Mouse (Mus musculus): ENCODE results near the gene Celf5.
A peak's percentile ranks its signal among the peaks of the same experiment; 100 is the strongest.

Celf5 gene

DNA sequence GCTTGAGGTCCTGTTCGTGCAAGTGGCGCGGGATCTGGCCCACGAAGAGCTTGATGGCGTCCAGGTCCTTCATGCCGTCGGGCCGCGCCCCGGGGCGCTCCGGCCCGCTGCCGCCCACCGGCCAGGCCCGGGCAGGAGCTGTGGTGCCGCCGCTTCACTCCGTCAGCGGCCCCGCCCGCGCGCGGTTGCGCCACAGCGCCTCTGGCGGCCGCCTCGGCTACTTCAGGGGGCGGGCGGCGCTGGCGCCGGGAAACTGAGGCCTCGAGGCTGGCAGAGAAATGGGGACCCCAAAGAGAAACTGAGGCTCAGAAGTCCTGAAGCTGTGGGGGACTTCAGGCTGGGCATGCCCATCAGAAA, at the start of gene Celf5:
Gene Celf5, minus strand, starts transcription at position 177 of the 357 bp plus-strand sequence.
- peak; percentile 52 for DNase-seq (ENCODE audit: low read depth, low spot score)

DNA sequence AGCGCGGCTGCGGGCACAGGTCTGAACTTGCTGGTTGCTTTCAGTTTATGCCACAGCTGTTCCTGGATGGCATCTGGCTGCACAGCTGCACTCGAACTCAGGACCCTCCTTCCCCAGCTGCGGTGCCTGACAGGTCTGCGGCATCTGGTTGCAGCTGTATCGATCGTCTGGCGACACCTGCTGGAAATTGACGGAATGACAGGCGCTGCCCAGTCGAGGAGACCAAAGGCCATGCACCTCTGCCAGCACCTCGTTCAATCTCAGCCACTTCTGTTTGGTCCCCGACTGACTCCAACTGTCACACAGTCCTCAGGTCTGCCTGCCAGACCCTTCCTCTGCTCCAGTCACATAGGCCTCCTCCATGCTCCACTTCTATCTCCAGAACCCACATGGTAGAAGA, 44.3 kb upstream of the Celf5 start:
- DNase-seq (ENCODE audit: low read depth, low spot score) = peak; percentile 76

DNA sequence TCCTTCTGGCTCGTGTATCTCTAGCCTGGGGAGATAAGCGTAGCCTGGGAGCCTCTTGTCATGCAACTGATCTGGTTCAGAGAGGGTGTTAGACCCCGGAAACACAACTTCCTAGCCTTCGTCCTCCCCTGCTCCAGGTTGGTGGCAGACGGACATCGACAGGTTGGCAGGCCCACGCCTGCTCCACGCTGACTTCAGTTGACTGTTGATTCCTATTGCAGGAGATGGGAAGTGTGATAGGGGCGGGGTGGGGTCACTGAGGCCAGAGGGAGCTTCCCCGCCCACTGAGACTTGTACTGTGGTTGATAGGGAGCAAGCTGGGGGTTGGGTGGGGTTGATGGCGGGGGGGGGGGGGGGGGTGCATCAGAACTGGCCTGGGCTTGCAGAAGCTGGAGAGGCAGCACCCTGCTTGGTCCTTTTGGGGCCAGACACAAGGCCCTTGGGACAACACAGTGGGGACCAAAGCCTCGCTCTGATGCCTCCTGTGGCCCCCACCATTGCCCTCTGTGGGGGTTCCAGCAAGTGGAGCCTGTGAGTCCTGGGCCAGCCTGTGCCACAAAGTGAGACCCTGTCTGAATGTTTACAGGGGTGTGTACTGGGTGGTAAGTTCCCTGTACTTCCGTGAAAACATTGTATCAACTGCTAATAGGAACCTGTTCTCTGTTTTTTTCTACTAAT, 42.6 kb upstream of the Celf5 start:
- DNase-seq (ENCODE audit: low read depth, low spot score) = no peak

DNA sequence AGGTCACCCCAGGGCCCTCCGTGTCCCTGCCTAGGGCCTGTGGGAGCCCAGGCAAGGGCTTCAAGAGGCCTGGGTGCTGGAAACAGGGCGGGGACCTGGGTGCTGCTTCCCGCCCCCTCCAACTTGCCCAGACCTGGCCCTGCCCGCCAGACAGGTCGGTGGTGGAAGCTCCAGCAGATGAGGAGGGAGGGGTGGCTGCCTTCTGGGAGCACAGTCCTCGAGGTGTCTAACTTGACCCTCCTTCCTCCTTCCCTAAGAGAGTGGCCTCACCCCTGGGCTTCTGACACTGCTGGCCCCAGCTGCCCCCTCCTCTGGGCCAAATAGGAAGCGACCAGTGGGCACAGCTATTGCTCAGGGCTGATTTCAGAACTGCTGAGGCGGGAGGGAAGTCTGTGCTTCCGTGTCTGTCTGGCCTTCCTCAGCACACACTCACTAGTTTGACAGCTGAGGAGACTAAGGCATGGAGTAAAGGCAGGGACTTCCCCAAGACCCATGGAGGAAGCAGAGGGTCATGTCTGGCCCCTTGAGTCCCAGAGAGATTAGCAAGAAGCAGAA, 41.6 kb upstream of the Celf5 start, which contains the start of gene Gna15:
Gene Gna15, minus strand, starts transcription at position 175 of the 555 bp plus-strand sequence.
- no peak for DNase-seq (ENCODE audit: low read depth, low spot score)

DNA sequence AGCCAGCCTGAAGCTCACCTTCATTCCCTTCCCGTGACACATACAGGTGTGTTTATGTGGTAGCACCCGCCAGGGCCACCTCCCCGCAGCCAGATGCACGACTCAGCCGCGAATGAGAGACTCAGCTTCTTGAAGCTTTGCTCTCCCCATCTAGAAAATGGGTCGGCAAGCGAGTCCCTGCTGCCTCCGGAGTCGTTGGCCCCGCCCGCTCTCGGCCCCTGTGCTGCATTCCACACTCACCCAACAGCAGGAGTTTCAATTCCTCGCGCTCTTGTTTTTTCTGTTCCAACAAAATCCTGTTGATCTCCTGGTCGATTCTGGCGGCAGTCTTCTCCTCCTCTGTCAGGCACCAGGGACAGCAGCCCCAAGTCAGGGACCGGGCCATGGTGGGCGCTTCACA, 41.1 kb upstream of the Celf5 start:
- no peak for DNase-seq (ENCODE audit: low read depth, low spot score)

DNA sequence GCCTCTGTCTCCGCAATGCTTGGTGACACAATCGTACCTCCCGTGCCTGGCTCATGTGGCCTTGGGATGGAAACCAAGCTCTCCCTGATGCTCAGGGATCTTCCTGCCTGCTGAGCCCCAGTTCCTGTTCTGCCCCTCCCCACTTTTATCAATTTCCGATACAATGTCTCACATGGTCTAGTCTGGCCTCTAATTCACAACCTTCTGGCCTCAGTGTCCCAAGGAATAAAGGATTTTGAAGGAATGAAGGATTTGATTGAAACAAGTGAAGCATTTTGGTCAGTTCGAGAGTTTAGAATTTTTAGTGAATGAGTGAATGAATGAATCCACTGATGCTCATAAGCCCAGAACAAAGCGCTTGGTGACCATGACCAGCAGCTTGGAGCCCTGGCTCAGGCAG, 40.6 kb upstream of the Celf5 start:
- no peak for DNase-seq (ENCODE audit: low read depth, low spot score)

DNA sequence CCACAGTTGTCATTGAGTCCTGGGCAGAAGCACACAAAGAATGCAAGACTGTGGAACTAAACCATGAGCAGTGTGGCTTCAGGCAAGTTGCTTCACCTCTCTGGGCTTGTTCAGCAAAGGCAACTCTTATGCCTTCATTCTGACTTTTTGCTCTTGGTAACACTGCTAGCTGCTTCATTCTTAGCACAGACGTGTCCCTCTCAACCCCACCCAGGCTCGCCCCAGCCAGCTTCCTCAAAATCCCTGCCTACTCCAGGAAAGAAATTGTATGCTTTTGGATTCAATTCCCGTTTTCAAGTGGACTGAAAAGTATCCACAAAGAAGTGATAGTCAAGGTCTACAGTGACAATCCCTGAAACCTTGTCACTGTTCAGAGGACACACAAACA, 37.5 kb upstream of the Celf5 start:
- no peak for DNase-seq (ENCODE audit: low read depth, low spot score)

DNA sequence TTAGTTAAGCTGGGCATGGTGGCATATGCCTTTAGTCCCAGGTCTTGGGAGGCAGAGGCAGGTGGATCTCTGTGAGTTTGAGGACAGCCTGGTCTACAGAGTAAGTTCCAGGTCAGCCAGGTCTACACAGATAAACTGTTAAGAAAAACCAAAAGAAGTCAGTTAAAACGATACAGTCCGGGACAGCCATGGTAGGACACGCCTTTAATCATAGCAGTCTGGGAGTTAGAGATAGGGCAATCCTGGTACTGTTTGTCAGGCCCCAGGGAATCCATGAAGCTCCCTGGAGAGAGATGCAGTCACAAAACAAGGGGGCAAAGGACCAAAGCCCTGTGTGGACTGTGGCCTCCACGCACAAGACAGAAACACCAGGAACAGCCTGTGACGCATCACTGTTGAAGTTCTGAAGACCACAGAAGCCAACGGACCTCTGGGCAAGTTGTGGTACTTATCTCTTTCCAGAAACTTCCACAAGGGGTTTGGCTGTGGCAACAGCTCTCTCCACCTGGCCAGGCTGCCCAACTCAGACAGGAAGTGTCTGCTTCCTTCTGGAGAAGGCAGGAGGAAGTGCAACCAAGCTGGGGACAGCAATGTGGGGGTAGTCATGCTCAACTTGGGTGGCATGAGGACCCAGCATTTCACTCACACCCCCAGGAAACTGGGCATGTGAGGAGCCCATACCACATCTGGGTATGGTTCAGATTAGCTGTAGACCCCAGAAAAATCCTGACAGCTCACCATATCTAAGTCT, 36.9 kb upstream of the Celf5 start:
- no peak for DNase-seq (ENCODE audit: low read depth, low spot score)

DNA sequence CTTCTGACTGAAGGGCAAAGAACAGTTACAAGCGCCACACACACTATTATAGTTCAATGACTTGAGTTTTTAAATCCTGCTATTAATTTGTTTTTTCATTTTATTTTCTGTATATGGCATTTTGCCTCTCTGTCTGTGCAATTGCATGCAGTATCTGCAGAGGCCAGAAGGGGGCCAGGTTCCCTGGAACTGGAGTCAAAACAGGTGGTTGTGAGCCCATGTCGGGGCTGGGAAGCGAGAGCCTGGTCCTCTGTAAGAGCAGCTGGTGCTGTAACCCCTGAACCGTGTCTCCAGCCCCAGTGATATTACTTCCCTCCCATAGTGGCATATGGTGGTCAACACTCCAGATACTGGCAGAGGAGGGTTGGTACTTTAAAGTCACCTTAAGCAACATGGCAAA, 36.0 kb upstream of the Celf5 start:
- peak; percentile 76 for DNase-seq (ENCODE audit: low read depth, low spot score)

DNA sequence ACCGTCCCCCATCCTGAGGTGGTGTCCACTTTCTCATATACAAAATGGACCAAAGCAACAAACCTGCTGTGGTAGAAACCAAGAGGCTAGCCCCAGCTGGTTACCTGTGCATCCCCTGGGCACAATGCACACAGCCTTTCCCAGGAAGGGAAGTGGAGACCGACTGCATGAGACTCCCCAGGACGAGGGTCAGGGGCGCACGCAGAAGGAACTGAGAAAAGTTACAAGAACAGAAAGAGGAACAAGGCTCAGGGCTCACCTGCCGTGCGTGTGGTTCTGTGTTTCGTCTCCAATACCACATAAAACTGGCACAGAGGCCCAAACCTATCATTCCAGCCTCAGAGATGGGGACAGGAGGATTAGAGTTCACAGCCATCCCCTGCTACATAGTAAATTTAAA, 34.7 kb upstream of the Celf5 start:
- no peak for DNase-seq (ENCODE audit: low read depth, low spot score)

DNA sequence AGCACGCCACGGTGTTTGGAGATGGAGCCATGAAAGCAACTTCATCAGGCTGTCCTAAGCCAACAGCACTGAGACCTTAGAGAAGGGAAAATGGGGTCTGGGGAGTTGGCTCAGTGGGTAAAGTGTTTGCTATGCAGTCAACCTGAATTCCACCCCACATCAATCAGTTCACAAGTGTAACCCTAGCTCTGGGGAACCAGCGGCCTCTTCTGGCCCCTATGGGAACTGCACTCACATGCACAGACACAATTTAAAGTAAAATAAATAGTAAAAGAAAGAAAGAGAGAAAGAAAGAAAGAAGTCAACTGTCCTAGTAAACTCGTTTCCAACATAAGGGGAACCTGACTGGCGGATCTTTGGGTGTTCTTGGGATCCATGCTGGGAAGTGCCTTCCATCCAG, 31.3 kb upstream of the Celf5 start:
- DNase-seq (ENCODE audit: low read depth, low spot score) = no peak

DNA sequence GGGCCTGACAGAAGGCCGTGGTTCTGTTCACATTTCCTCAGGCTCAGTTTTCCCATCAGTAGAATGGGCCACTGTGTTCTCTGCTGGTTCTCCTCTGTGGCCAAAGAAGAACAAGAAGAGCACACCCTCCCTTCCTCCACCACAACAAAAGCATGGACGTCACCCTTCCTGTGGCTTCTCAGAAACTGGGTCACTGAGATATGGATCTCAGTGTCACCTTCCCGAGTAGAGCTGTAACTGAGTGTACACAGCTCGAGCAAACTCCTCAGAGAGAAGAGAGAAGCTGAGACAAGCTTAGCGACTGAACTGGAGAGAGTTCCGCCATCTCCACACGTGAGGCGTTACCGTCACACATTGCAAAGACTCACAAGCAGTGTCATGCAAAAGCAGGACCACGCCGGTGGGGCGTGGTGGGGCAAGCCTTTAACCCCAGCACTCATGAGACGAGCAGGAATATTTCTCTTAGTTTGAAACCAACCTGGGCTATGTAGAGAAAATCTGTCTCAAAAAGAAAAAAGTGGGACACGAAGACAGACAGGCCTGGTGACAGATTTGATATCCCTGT, 27.8 kb upstream of the Celf5 start:
- no peak for DNase-seq (ENCODE audit: low read depth, low spot score)

DNA sequence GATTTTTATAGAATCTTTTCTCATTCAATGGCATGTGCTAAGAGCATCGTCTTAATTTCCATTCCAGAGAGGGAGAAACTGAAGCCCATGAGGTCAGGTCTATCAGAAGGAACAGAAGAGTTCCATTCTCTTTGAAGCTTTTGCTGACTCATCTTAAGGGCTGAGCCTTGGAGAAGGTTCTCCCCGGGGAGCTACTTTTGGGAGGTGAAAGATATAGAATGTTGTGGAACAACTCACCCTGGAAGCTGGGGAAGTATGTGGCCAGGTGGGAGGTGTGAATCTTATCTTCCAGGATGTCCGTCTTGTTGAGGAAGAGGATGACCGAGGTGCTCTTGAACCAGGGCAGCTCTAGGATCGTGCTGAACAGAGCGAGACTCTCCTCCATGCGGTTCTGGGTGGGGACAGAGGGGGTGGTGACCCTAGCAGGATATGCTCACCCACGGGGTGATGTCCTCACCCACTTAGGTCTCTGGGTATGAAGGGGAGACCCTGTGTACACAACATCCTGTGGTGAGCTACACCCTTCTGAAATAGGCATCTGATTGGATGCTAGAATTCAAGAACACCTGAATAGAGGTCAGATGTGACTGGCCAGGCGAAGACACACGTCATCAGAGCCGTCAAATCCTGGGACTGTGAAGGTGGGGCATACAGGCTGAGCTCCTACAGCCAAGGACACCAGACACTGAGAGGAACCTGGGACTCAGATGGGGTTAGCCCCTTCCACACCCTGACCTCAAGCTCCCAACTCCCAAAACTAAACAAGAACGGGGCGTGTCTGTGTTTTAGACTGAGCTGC, 25.4 kb upstream of the Celf5 start:
- DNase-seq (ENCODE audit: low read depth, low spot score) = no peak

DNA sequence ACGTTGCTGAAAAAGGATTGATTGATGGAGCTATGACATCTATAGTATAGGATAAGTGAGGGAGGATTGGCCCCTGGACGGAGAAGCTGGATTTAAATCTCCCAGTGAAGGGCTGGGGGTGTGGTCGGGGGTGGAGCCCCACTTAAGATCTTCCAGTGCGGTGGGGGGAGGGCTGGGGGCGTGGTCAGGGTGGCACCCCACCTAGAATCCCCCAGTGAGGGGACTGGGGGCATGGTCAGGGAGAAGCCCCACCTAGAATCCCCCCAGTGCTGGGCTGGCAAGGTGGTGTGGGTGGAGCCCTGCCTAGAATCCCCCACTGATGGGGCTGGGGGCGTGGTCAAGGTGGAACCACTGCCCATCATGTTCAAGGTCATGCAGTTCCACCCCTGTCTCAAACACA, 24.6 kb upstream of the Celf5 start:
- no peak for DNase-seq (ENCODE audit: low read depth, low spot score)

DNA sequence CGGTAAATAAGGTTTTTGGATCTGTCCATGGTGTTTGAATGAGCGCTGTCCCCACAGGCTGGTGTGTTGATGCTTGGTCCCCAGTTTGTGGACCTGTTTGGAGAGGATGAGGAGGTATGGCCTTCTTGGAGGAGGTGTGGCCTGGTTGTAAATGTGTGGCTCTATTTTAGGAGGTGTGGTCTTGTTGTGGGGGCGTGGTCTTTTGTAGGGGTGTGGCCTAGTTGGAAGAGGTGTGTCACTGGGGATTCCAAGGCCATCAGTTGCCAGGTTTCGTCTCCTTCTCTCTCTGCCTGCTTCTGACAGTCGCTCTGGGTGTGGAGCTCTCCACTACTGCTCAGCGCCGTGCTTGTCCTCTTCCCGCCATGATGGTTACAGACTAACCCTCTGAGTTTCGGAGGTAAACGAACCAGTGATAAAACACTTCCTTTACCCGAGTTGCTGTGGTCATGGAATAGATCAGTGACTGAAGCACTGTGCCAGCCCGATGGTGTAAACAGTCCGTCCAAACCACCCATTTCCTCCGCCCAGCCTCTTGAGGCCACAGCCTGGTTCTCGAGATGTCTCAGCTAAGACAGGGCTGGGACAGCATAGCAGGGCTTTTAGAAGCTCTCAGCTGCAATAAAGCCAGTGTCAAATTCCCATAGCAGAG, 22.6 kb upstream of the Celf5 start:
- no peak for DNase-seq (ENCODE audit: low read depth, low spot score)

DNA sequence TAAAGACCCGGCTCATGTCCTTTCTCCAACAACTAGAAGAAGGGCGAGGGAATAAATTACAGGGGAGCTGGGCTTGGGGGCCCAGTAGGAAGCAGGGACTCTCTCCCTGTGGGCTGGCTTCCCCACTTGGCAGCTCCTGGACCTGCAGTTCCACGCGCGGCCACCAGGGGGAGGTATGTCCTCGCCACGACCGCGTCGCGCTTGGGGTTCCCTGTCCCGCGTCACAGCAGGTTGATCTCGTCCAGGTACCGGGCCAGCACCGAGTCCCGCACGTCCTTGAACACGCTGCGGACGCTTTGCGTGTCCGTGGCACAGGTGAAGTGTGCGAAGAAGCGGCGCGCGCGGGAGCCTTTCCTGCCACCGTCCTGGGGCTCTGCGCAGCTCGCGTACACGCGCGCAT, 20.1 kb upstream of the Celf5 start:
- peak; percentile 82 for DNase-seq (ENCODE audit: low read depth, low spot score)

DNA sequence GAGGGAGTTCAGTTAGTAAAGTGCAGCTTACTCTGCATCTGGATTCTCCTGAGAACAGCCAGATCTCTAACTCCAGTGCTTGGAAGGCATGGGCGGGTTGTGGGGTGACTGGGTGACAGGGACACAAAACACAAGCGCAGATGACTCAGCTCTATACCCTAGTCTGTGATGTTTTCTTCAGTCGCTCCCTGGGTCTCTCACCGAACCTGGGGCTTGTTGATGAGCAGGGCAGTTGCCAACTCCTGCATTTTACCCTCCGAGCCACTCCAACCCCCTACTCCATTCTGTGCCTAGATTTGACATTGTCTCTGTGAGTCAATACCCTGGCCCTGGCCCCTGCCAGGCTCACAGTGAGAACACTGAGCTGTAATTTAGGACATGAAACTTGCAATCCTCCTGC, 19.4 kb upstream of the Celf5 start:
- no peak for DNase-seq (ENCODE audit: low read depth, low spot score)

DNA sequence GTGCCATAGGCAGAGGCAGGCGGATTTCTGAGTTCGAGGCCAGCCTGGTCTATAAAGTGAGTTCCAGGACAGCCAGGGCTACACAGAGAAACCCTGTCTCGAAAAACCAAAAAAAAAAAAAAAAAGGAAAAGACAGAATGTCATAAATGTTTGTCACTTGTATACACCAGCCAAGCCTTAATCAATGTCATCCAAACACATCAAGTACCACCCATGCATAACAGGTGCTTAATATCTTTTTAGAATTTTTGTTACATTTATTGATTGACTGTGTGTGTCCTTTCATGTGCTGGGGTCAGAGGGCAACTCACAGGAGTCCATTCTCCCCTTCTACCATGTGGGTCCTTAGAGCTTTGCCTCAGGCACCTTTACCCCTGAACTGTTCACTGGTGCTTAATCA, 17.5 kb upstream of the Celf5 start, which contains the start of gene S1pr4:
Gene S1pr4, minus strand, starts transcription at position 101 of the 400 bp plus-strand sequence.
- no peak for DNase-seq (ENCODE audit: low read depth, low spot score)

DNA sequence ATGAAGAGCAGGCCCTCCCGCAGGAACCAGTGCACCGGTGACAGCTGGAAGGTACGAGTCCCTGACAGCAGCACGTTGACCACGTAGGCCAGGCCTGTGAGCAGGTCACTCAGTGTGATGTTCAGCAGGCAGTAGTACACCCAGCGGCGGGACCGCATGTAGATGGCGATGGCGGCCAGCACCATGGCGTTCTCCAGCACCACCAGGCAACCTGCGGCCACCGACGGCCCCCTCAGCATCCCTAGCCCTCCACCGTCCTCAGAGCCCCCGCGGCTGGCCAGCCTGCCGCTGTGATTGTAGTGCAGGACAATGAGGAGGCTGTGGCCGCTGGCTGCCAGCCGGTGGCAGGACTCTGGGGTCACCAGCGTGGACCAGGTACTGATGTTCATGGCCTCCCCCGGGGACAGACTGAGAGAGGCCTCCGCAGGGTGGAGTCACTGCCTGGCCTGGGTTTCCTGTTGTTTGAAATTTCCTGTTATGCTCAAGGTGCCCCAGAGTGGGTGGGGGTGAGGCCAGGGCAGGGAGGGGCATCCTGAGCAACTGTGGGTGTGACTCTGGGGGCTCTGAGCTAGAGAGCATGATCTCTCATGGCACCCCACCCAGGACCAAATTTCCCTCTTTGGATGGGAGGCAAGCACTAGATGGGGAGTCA, 16.9 kb upstream of the Celf5 start:
- no peak for DNase-seq (ENCODE audit: low read depth, low spot score)

DNA sequence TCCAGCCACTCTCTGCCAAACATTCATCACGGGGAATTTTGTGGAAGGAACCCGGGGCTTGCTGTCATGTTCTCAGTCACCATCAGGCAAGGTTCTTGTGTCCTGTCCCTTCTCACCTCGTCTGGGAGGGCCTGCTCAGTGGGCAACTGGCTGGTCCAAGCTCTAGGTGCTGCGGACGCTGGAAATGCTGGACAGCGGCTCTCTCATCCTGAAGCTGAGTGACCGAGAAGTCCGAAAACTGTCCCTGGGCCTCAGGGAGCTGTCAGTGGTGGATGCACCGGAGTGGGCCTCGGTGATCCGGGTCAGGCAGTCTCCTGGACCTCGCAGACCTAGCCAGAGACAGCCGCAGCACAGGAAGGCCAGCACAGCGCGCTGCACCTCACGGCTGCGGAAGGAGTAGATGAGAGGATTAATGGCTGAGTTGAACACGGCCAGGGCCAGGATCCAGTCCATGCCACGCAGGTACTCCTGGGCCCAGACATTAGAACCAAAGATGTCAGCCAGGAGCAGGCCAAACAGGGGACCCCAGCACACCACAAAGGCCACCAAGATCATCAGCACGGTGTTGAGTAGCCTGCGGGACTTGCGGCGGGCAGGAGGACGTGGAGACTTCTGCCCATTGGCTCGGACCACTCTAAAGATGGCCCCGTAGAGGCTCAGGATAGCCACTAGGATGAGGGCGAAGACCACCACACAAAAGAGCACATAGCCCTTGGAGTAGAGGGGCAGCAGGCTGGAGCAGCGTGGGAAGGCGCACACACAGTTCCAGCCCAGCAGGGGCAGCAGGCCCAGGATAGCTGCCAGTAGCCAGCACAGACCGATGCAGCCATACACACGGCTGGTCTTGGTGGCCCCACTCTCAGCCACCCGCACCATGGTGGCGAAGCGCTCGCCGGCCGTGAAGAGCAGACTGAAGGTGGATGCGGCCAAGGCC, 16.1 kb upstream of the Celf5 start:
- DNase-seq (ENCODE audit: low read depth, low spot score) = no peak

Data from mesoderm, embryonic 11.5 days (tissue).